Mouse (Mus musculus): ENCODE measurements around the gene Ethe1. TPM values are rescaled to one million over a fixed set of nuclear protein-coding genes. Genes with fewer than 3 reads are reported as not detected.
A peak's percentile ranks its signal among the peaks of the same experiment; 100 is the strongest.

Ethe1 gene
- total RNA-seq, 2 experiments from 2014 or later, result 16.1 to 17.5 TPM

GRCm38 (mm10) chr7:24646486-24646885 is 59.1 kb downstream of the Ethe1 start:
- intact Hi-C loops (cut with DNase I), result no loop called here
- DNase-seq, result no peak

GRCm38 (mm10) chr7:24653681-24654080 is 66.3 kb downstream of the Ethe1 start:
- intact Hi-C loops (cut with DNase I), result no loop called here
- peak; percentile 53 for DNase-seq

Other genes starting within 250 kb of the Ethe1 start
- not detected for gene Lypd5, start 238.3 kb upstream of the Ethe1 start, total RNA-seq (2021)
- gene Kcnn4, start 217.3 kb upstream of the Ethe1 start, total RNA-seq (2021), result under 1 TPM; 0.34 to 0.48 TPM
- 10 to 100 TPM; 42.0 to 43.2 TPM for gene Smg9, start 187.9 kb upstream of the Ethe1 start, total RNA-seq (2021)
- gene Irgc1, start 135.2 kb upstream of the Ethe1 start, total RNA-seq (2021), result not detected
- 1 to 10 TPM; 1.0 to 1.2 TPM for gene Plaur, start 125.1 kb upstream of the Ethe1 start, total RNA-seq (2021)
- 100 to 1,000 TPM; 332 to 353 TPM for gene Cadm4, start 105.5 kb upstream of the Ethe1 start, total RNA-seq (2021)
- 100 to 1,000 TPM; 105 to 108 TPM for gene Zfp428, start 80.5 kb upstream of the Ethe1 start, total RNA-seq (2021)
- not detected for gene AC161166.1, start 75.1 kb upstream of the Ethe1 start, total RNA-seq (2021)
- gene Irgq, start 56.9 kb upstream of the Ethe1 start, total RNA-seq (2021), result 100 to 1,000 TPM; 118 to 120 TPM
- under 1 TPM in 1 of 2 experiments, not detected in 1; 0.48 TPM for gene Pinlyp, start 41.4 kb upstream of the Ethe1 start, total RNA-seq (2021)
- 10 to 100 TPM; 48.8 to 49.3 TPM for gene Xrcc1, start 41.3 kb upstream of the Ethe1 start, total RNA-seq (2021)
- gene Zfp575, start 98 bp downstream of the Ethe1 start, total RNA-seq (2021), result 10 to 100 TPM; 11.7 to 13.0 TPM
- gene Phldb3, start 23.2 kb downstream of the Ethe1 start, total RNA-seq (2021), result under 1 TPM; 0.48 to 0.72 TPM
- gene Lypd3, start 49.0 kb downstream of the Ethe1 start, total RNA-seq (2021), result under 1 TPM; 0.68 to 0.77 TPM
- not detected for gene Tex101, start 89.1 kb downstream of the Ethe1 start, total RNA-seq (2021)
- gene BC049730, start 121.7 kb downstream of the Ethe1 start, total RNA-seq (2021), result not detected
- gene Gm4763, start 139.4 kb downstream of the Ethe1 start, total RNA-seq (2021), result not detected
- not detected for gene Cd177, start 172.8 kb downstream of the Ethe1 start, total RNA-seq (2021)
- not detected for gene Ceacam10, start 189.7 kb downstream of the Ethe1 start, total RNA-seq (2021)